Mouse (Mus musculus) liver, embryonic 14.5 days (tissue): ENCODE data around the gene Ankrd27. TPM values are rescaled to one million over a fixed set of nuclear protein-coding genes. Genes with fewer than 3 reads are reported as not detected.

ENCODE experiments used
- ATAC-seq: fragments of 200-750 bp; cut with Nextera tagmentation; 2 replicates; pipeline ENCODE4 v1.8.0; 2017; ENCODE audit warnings: moderate number of reproducible peaks, mild to moderate bottlenecking, moderate library complexity; ENCODE audit not compliant: insufficient read depth
- DNase-seq, 3 experiments: peaks; one replicate each; pipeline ENCODE4 v3.0.0-alpha.2; 2012 to 2013; ENCODE audit warnings: low read depth in 3 of 3, low spot score in 3 of 3
- H3K27ac ChIP-seq: fragments of 300-500 bp; sonication (generic); 2 replicates; pipeline ENCODE4 v1.5.1; 2014; ENCODE audit warnings: moderate library complexity, mild to moderate bottlenecking, control low read depth, inconsistent platforms
- H3K27me3 ChIP-seq: fragments of 300-500 bp; sonication (generic); 2 replicates; pipeline ENCODE4 v1.6.1; 2014; ENCODE audit warnings: mild to moderate bottlenecking, low read length, moderate library complexity; ENCODE audit not compliant: control insufficient read depth, insufficient read depth
- H3K36me3 ChIP-seq: fragments of 300-500 bp; sonication (generic); replicated peaks from 2 replicates; pipeline ENCODE4 v1.6.1; 2014; ENCODE audit warnings: low read depth; ENCODE audit not compliant: control insufficient read depth, insufficient read depth
- H3K4me1 ChIP-seq, 2 experiments: fragments of 200-500 bp in 1 of 2; fragments of 300-500 bp in 1 of 2; sonication (generic) in 1 of 2; replicated peaks; 2 replicates each; pipeline ENCODE4 v1.6.1; 2012 to 2014; ENCODE audit warnings: antibody characterized with exemption in 1 of 2, inconsistent platforms in 1 of 2, low read length in 1 of 2; ENCODE audit not compliant: control insufficient read depth in 2 of 2, insufficient read depth in 2 of 2
- H3K4me2 ChIP-seq: fragments of 300-500 bp; sonication (generic); 2 replicates; pipeline ENCODE4 v1.6.1; 2014; ENCODE audit warnings: low read depth, mild to moderate bottlenecking, control low read depth, moderate library complexity
- H3K4me3 ChIP-seq, 2 experiments: fragments of 200-500 bp in 1 of 2; fragments of 300-500 bp in 1 of 2; sonication (generic) in 1 of 2; 2 replicates each; pipeline ENCODE4 v1.5.1; 2012 to 2014; ENCODE audit warnings: low read depth in 2 of 2, low read length in 2 of 2, mild to moderate bottlenecking in 2 of 2, control low read depth in 1 of 2, inconsistent platforms in 1 of 2, moderate library complexity in 1 of 2; ENCODE audit not compliant: insufficient read depth in 1 of 2
- H3K9ac ChIP-seq: fragments of 300-500 bp; sonication (generic); replicated peaks from 2 replicates; pipeline ENCODE4 v1.6.1; 2014; ENCODE audit warnings: mild to moderate bottlenecking, control low read depth, moderate library complexity
- H3K9me3 ChIP-seq: fragments of 300-500 bp; sonication (generic); 2 replicates; pipeline ENCODE4 v1.6.1; 2016; ENCODE audit warnings: low read length, mixed read lengths; ENCODE audit not compliant: control insufficient read depth
- CTCF ChIP-seq: IDR thresholded peaks from 2 replicates; pipeline ENCODE4 v1.5.1; 2016; ENCODE audit warnings: antibody characterized with exemption, low read depth, control low read depth
- EP300 ChIP-seq: IDR thresholded peaks from 2 replicates; pipeline ENCODE4 v1.6.1; 2016; ENCODE audit warnings: antibody characterized with exemption, low read depth
- WGBS: fragments of 180-500 bp; shearing (Covaris S2); extraction: QIAGEN DNeasy Blood & Tissue Kit; methylation state at CpG from one replicate; pipeline ENCODE4 v1.1.7; 2014; ENCODE audit not compliant: insufficient replicate concordance; 5-methylcytosine and 5-hydroxymethylcytosine counted together
- polyA plus RNA-seq, 2 experiments: library from polyadenylated mRNA; depleted of rRNA in 1 of 2; stranded (reverse) in 1 of 2; unstranded in 1 of 2; fragments of >200 nt; fragmentation: Nextera tagmentation in 1 of 2; extraction: Ambion mirVana in 1 of 2; gene quantifications; 2 replicates each; pipeline versions ENCODE4 v1.2.1 to v1.2.3; 2012 to 2014

Gene Ankrd27
- polyA plus RNA-seq, 2 experiments: 13.5 to 20.9 TPM

DNA sequence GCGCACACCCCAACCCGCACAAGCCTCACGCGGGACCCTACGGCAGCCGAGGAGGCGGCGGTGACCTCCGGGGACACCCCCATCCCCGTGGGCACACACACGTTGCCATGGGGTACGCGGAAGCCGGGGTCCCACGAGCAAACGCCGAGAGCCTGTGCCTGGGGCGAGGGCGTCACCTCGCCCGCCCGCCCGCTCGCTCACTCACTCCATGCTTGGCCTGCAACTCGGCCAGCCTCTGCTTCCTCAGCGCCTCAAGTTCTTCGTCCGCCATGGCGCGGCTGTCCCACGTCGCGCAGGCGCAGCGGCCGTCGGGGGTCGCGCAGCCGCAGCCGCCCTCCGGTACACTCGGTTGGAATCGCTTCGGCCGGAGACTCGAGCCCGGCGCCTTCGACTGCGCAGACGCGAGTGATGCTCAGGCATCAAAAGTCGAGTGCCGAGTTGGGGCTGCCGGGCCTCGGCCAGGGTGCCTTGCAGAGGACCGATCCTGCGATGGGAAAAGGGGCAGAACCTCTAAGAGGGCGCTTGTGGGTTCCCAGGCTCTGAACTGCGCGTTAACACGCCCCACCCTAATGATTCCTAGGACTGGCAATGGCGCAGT, 61.2 kb downstream of the Ankrd27 start, which contains the start of gene Pdcd5:
Pdcd5 (minus strand) TSS at position 421 of the 598 bp plus-strand sequence.
- ATAC-seq (peak; percentile 86), DNase-seq (peak; percentile 89 to 90 (median 89))
- Histone ChIP-seq H3K9ac (peak within 1 kb of the TSS; percentile 67), H3K9me3 (no peaks in the 10 kb centered on the region), H3K4me1 (peaks cover 13 to 14% of the 10 kb centered on the region in 2 experiments), H3K4me3 (peak within 1 kb of the TSS; percentile 64 to 92), H3K4me2 (peak within 1 kb of the TSS; percentile 59), H3K27ac (no peak within 1 kb of the TSS), H3K27me3 (no peaks in the 10 kb centered on the region), H3K36me3 (peaks cover 3% of the 10 kb centered on the region)
- TF ChIP-seq EP300 (no peak), CTCF (no peak)
- under 1% methylated on average over 64 of the region's 64 CpGs for WGBS

DNA sequence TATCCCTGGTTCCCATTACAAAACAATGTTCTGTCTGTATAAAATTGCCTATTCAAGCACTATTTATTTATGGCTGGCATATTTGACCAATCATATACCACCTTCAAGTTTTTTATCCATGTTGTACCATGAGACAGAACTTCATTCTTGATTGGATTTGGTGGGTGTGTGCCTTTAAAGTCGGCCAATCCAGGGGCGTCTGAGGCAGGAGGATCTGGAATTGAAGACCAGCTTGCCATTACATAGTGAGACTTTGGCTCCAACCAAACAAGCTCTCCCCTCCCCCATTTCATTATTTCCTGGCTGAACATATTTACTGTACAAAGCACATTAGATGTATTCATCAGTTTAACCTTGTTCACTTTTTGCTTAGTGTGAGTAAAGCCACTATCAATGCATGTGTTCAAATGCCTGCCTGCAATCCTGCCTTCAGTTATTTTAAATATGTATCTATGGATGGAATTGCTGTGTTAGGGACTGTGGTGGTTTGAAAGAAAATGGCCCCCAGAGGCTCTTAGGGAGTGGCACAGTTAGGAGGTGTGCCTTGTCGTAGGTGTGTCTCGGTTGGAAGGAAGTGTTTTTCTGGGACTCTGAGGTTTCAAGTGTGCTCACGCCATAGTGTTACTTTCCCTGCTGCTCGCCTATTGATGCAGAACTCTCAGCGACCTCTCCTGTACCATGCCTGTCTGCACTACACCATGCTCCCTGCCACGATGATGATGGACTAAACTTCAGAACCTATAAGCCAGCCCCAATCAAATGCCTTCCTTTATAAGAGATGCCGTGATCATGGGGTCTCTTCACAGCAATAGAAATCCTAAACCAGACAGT, 62.4 kb downstream of the Ankrd27 start:
- DNase-seq (no peak), ATAC-seq (no peak)
- no peak overlapping the region for H3K9ac ChIP-seq
- no peaks in the 10 kb centered on the region for H3K27me3 ChIP-seq
- peak overlapping the region; percentile 18 for H3K4me2 ChIP-seq
- no peak overlapping the region for H3K4me3 ChIP-seq
- H3K9me3 ChIP-seq: no peaks in the 10 kb centered on the region
- 57% methylated on average over 9 of the region's 9 CpGs for WGBS
- no peak overlapping the region for H3K27ac ChIP-seq
- H3K4me1 ChIP-seq: peaks cover 13 to 14% of the 10 kb centered on the region in 2 experiments
- TF ChIP-seq EP300 (no peak), CTCF (no peak)
- H3K36me3 ChIP-seq: peaks cover 3% of the 10 kb centered on the region

DNA sequence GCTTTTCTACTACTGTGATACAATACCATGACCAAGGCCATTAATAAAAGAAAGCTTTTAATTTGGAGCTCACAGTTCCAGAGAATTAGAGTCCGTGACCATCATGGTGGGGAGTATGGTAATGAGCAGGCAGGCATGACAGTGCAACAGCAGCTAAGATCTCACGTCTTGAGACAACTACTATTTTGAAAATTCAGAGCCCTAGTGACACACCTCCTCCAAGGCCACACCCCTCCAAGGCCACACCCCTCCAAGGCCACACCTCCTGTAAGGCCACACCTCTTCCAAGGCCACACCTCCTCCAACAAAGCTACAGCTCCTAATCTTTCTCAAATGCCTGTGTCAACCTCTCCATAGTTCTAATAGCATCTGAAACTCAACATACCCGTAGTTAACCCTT, 63.0 kb downstream of the Ankrd27 start:
- H3K27ac ChIP-seq: no peak overlapping the region
- TF ChIP-seq EP300 (no peak), CTCF (no peak)
- H3K4me1 ChIP-seq: peaks cover 13 to 14% of the 10 kb centered on the region in 2 experiments
- DNase-seq: peak; percentile 58 to 69 (median 60)
- no peak overlapping the region for H3K9ac ChIP-seq
- H3K36me3 ChIP-seq: peaks cover under 1% of the 10 kb centered on the region
- H3K4me2 ChIP-seq: no peak overlapping the region
- 30% methylated on average over 3 of the region's 3 CpGs for WGBS
- ATAC-seq: peak; percentile 54
- H3K4me3 ChIP-seq: no peak overlapping the region
- no peaks in the 10 kb centered on the region for H3K9me3 ChIP-seq
- no peaks in the 10 kb centered on the region for H3K27me3 ChIP-seq

DNA sequence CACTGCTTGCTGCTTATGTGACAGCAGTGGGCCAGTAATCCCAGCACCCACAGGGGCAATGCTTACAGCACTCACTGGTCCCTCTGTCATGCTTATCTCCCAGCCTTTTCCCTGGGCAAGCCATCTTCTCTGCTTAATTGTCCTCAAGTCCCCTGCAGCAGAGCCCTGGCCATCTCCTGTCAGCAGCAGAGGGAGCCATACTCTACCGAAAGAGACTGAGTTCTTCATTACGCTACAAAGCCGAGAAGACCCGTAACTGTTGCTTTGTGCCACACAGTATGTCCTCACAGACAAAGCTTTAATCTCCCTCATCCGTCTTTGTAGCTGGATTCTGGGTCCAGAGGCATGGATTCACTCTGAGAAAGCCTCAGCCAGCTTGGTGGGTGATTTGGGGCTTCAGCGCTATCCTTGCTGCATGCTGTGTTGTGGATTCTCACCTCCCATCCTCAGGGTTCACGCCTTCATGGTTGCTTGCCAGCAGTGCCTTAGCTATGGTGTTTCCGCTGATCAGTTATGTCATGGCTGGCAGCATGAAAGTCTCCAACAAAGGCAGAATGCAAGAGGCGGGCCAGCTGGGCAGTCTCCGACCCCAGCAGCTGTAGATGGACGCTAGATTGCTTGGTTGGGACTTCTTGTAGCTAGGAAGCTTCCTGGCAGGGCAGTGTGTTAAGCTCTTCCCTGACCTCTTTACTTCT, 64.8 kb downstream of the Ankrd27 start:
- H3K9ac ChIP-seq: no peak overlapping the region
- WGBS: 68% methylated on average over 11 of the region's 11 CpGs
- no peak overlapping the region for H3K4me3 ChIP-seq
- H3K27me3 ChIP-seq: no peaks in the 10 kb centered on the region
- DNase-seq (no peak), ATAC-seq (no peak)
- no peak overlapping the region for H3K4me2 ChIP-seq
- H3K27ac ChIP-seq: no peak overlapping the region
- no peaks in the 10 kb centered on the region for H3K36me3 ChIP-seq
- TF ChIP-seq EP300 (no peak), CTCF (no peak)
- H3K4me1 ChIP-seq: peaks cover 13 to 14% of the 10 kb centered on the region in 2 experiments
- H3K9me3 ChIP-seq: no peaks in the 10 kb centered on the region
